Mouse (Mus musculus): ENCODE data around the gene Tmem200b.

- TF ChIP-seq CTCF (IDR thresholded peaks at IDR 0.05; ENCODE audit: extremely low read depth, insufficient read length, insufficient replicate concordance, low read depth, low read length) (no peak), POLR2A (IDR thresholded peaks at IDR 0.05; ENCODE audit: low read depth, low read length) (no peak)
Measured at GRCm38 (mm10) chr4:131915821-131916328, 5.7 kb upstream of the Tmem200b start.
